Mouse (Mus musculus) kidney, adult 2 months (tissue): ENCODE results near the gene Nek9. TPM values are rescaled to one million over a fixed set of nuclear protein-coding genes. Genes with fewer than 3 reads are reported as not detected.

ENCODE experiments used
- DNase-seq: peaks from one replicate; pipeline ENCODE4 v3.0.0; 2021
- H3K27ac ChIP-seq: fragments of 200-500 bp; 2 replicates; pipeline ENCODE4 v1.5.1; 2012; ENCODE audit warnings: low read depth, low read length, control low read depth, inconsistent platforms; ENCODE audit not compliant: insufficient read depth
- H3K27me3 ChIP-seq: fragments of 200-500 bp; replicated peaks from 2 replicates; pipeline ENCODE4 v1.6.1; 2012; ENCODE audit warnings: mild to moderate bottlenecking, moderate library complexity, low read length, inconsistent platforms; ENCODE audit not compliant: control insufficient read depth, insufficient read depth
- H3K36me3 ChIP-seq: fragments of 200-500 bp; 2 replicates; pipeline ENCODE4 v1.6.1; 2012; ENCODE audit warnings: mild to moderate bottlenecking, moderate library complexity, low read length, inconsistent platforms; ENCODE audit not compliant: control insufficient read depth, insufficient read depth
- H3K4me1 ChIP-seq: fragments of 200-500 bp; 2 replicates; pipeline ENCODE4 v1.6.1; 2011; ENCODE audit warnings: low read length; ENCODE audit not compliant: control insufficient read depth, insufficient read depth
- H3K4me3 ChIP-seq: fragments of 200-500 bp; 2 replicates; pipeline ENCODE4 v1.5.1; 2011; ENCODE audit warnings: mild to moderate bottlenecking, low read depth, low read length, control low read depth; ENCODE audit not compliant: insufficient read depth
- CTCF ChIP-seq: fragments of 200-500 bp; conservative IDR thresholded peaks from 2 replicates; pipeline ENCODE4 v1.5.1; 2011; ENCODE audit warnings: low read depth, mild to moderate bottlenecking, control low read depth, low read length, moderate library complexity, mixed read lengths; ENCODE audit not compliant: insufficient read depth, insufficient read length
- POLR2A ChIP-seq: fragments of 200-500 bp; IDR thresholded peaks from one replicate; pipeline ENCODE4 v1.6.1; 2011; ENCODE audit warnings: low read depth, low read length, control low read depth
- WGBS: fragments of 180-500 bp; shearing (Covaris S2); methylation state at CpG from one replicate; pipeline ENCODE4 v1.1.7; 2018; 5-methylcytosine and 5-hydroxymethylcytosine counted together
- polyA plus RNA-seq: library from polyadenylated mRNA; depleted of rRNA; stranded (reverse); fragments of >200 nt; gene quantifications from 2 replicates; pipeline ENCODE4 v1.2.3, GENCODE M21; 2012

The Nek9 gene
- polyA plus RNA-seq, 1 experiment, result 27.8 TPM

DNA sequence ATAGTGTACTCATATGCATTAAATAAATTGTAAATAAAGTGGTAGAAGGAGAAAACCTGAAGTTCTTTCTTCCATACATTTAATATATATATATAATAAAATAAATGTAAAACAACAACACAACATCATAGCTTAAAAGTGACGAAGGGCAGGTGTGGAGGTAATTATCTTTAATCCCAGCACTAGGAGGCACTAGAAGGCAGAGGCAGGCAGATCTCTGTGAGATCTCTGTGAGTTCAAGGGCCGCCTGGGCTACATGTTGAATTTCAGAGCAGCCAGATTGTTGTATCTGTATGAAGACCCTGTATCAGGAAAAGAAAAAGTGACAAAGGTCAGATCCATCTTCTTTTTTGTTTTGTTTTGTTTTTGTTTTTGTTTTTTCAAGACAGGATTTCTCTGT lies 39.1 kb upstream of the Nek9 start:
- DNase-seq, result no peak
- H3K27me3 ChIP-seq, result no peaks in the 10 kb centered on the region
- H3K27ac ChIP-seq, result no peak overlapping the region
- no peaks in the 10 kb centered on the region for H3K36me3 ChIP-seq
- WGBS, result 92% methylated on average over 2 of the region's 2 CpGs
- peaks cover 2% of the 10 kb centered on the region; the same call in 1 of the 2 replicates for H3K4me1 ChIP-seq
- H3K4me3 ChIP-seq, result no peak overlapping the region
- TF ChIP-seq POLR2A (no peak), CTCF (peak; percentile 27; the same call in 1 of the 2 replicates)

DNA sequence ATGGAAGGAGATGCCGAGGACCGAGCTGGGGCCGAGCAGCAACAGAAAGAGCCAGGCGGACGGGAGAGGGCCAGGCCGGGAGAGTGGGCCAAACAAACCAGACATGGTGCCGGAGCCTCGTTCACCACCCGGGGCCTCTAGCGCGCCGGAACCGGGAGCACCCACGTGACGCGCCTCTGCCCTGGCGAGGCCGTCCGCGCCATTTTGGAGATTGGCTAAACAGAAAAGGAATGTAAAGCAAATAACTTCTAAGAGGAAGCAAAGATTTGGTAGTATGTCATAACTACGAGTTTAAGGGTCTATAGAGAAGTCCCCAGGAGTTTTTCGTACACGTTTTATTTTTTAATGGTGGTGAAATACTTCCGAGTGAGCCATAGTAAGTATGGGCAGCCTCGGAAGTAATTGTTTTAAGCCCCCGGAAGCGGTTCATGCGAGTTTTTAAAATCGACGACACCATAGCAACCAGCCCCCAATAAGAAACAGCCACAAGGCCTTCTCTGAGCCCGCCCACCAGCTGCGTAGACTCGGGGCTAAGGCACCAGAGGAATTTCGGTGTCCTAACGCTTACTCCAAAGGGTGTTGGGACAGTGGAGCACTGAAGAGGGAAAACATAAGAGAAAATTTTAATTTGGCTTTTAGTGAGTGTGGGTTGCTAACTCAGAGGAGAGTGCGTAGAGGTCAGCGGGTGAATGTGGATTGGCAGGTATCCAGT lies 35.6 kb upstream of the Nek9 start, which contains the start of gene Tmed10:
Gene Tmed10 (minus strand): TSS at position 287 of the 712 bp plus-strand sequence.
- no peak for TF ChIP-seq CTCF
- peak; percentile 39 for TF ChIP-seq POLR2A
- DNase-seq, result peak; percentile 97
- peaks cover 12% of the 10 kb centered on the region for H3K4me1 ChIP-seq
- no peaks in the 10 kb centered on the region for H3K36me3 ChIP-seq
- peak within 1 kb of the TSS; percentile 97 for H3K27ac ChIP-seq
- H3K4me3 ChIP-seq, result peak within 1 kb of the TSS; percentile 89
- WGBS, result under 1% methylated on average over 37 of the region's 37 CpGs
- no peaks in the 10 kb centered on the region for H3K27me3 ChIP-seq

- TF ChIP-seq POLR2A (no peak), CTCF (no peak)
- peak; percentile 81 for DNase-seq
- Histone ChIP-seq H3K4me3 (peak overlapping the region; percentile 89), H3K27ac (peak overlapping the region; percentile 97), H3K36me3 (no peaks in the 10 kb centered on the region), H3K4me1 (peaks cover 15% of the 10 kb centered on the region), H3K27me3 (no peaks in the 10 kb centered on the region)
- WGBS, result 1% methylated on average over 53 of the region's 53 CpGs
Observed at GRCm38 (mm10) chr12:85373591-85374560, 34.7 kb upstream of the Nek9 start.

GRCm38 (mm10) chr12:85372068-85372665 lies 33.0 kb upstream of the Nek9 start:
- no peak overlapping the region for H3K27ac ChIP-seq
- TF ChIP-seq POLR2A (no peak), CTCF (no peak)

GRCm38 (mm10) chr12:85368441-85369063 lies 29.4 kb upstream of the Nek9 start:
- peaks cover 15% of the 10 kb centered on the region for H3K4me1 ChIP-seq
- H3K27me3 ChIP-seq, result no peaks in the 10 kb centered on the region
- H3K4me3 ChIP-seq, result no peak overlapping the region
- H3K27ac ChIP-seq, result no peak overlapping the region
- DNase-seq, result no peak
- no peak for TF ChIP-seq CTCF
- TF ChIP-seq POLR2A, result no peak
- 72% methylated on average over 6 of the region's 6 CpGs for WGBS
- H3K36me3 ChIP-seq, result no peaks in the 10 kb centered on the region

More at GRCm38 (mm10) chr12:85372068-85372665, 33.0 kb upstream of the Nek9 start:
- Histone ChIP-seq H3K27me3 (no peaks in the 10 kb centered on the region), H3K36me3 (no peaks in the 10 kb centered on the region), H3K4me1 (peaks cover 16% of the 10 kb centered on the region), H3K4me3 (no peak overlapping the region)
- 41% methylated on average over 8 of the region's 8 CpGs for WGBS
- DNase-seq, result no peak

DNA sequence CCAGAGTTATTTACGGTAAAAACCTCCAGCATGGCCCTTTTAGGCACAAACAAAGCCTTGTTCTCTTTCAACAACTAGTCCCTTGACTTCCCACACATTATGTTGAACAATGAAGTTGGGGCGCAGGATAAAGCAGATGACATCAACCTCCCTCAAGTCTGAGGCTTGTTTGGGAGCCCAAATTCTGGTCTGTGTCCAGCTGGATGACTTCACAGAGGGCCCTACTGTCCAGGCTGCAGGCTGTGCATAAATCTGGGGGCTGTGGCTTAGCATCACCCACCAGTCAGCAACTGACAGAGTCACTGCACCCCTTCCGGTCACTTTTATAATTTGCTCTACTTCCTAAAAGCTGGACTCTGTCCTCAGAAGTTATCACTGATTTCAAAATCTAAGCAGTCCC lies 27.1 kb upstream of the Nek9 start:
- Histone ChIP-seq H3K27ac (no peak overlapping the region), H3K4me1 (peaks cover 5% of the 10 kb centered on the region; the same call in 1 of the 2 replicates), H3K27me3 (no peaks in the 10 kb centered on the region), H3K4me3 (no peak overlapping the region), H3K36me3 (no peaks in the 10 kb centered on the region)
- TF ChIP-seq POLR2A (no peak), CTCF (no peak)
- no peak for DNase-seq
- 56% methylated on average over 3 of the region's 3 CpGs for WGBS
